Mouse (Mus musculus) kidney, adult 9 months (tissue): Measurements from ENCODE around the gene Gprin2.
A peak's percentile ranks its signal among the peaks of the same experiment; 100 is the strongest.

Experiments used
- DNase-seq: peaks from one replicate; pipeline ENCODE4 v3.0.0; 2022

The Gprin2 gene

DNA sequence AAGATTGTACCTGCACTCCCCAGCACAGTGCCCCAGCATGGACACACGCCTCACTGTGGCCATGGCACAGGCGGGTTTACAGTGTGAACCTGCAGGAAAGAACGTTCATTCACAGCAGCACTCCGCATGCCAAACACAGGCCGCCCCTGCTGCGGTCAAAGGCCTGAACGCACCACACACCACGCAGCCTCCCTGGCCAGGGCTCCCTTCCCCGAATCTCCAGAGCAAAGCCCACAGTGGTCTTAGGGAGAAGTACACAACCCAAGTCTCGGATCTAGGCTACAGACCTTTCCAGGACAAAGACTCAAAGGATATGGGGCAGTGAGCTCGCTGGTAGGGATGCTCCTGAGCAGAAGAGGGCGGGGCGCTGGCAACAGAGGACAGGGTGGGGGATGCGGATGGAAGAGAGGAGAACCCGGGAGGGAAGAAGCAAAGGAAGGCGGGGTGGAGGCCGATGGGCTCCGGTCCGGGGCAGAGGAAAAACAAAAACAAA lies 669 bp downstream of the Gprin2 start:
- DNase-seq, result peak; percentile 20

DNA sequence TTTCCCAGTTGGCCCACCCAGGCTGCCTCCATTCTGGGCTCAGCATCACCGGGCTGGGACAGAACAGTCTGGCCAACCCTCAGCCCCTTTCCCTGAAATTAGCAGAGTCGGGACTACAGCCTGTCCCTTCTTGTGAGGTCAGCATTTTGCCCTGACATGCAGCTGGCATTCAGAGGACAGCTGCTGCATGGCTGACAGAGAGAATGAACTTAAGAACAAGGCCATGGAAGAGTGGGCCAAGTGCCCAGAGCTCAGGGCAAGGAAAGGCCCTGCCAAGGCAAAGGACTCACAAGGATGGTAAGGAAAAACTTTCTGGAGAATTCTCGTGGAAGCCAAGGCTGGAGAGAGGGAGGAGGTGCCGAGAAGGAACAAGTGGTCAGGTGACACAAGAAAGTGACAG lies 4.7 kb downstream of the Gprin2 start:
- DNase-seq, result peak; percentile 20

DNA sequence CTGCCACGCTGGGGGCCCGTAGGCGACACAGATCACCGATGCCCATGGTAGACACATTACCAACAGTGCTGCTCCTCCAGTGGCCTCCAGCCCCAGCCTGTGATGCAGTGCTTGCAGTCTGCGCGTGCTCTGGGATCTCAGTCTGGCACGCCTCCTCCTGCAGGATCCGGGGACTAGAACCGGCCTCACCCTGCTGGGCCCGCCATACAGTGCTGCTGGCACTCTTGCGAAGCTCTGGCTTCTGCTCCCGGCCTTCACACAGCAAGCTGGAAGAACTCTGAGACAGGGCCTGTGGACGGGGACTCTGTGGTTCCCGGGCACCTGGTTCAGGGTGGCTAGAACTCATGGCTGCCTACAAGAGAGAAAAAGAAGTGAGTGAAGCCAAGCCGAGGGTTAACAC lies 6.0 kb downstream of the Gprin2 start:
- no peak for DNase-seq

DNA sequence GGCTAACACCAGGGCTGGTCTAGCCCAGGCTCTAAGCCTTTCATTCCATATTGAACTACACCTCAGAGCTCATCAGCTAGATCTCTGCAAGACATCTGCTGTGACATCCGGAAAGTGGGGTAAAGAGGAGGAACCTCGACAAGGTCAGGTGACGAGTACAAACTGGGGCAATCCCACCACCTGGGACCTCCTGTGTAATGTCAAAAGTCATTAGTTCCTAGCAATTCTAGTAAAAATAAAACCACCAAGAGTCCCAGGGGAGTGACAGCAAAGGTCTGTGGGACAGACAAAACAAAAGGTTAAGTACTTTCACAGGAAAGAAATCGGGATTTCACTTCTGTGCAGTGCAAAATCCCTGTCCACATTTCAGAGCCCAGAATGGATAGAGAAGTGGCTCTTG lies 7.6 kb downstream of the Gprin2 start:
- no peak for DNase-seq

DNA sequence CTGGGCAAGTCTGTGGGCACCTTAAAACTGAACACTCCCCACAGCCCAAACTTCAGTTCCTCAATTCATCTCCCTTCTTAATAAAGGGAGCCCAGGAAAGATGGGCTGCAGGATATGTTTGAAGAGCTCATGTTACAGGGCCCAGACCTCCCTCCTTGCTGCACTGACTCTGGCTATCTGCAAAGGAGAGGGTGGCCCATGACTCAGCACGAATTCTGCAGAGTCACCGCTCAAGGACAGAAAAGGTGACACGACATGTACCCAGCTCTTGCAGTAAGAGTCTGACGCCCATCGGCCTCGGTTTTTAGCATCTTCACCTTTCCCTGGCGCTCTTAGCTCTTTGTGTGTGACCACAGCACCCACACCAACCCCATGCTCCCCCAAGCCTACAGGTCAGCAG lies 11.1 kb downstream of the Gprin2 start:
- DNase-seq, result no peak

DNA sequence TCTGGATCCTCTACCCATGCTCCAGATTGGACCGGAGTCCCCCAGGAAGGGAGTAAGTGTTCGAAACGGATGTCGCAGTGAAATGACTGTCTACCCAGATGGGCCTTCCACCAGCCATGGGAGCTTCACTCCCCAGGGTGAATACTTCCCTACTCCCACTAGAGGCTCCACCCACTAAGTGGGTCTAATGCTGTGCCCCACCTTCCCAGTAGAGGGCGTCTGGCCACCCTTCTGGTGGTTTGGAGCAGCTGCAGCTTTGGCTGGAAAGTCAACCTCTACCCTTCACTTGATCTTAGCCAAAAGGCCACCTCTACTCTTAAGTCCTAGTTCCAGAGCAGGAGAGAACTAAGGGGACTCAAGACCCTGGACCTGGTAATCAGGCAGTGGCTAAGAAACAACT lies 12.8 kb downstream of the Gprin2 start:
- peak; percentile 74 for DNase-seq

DNA sequence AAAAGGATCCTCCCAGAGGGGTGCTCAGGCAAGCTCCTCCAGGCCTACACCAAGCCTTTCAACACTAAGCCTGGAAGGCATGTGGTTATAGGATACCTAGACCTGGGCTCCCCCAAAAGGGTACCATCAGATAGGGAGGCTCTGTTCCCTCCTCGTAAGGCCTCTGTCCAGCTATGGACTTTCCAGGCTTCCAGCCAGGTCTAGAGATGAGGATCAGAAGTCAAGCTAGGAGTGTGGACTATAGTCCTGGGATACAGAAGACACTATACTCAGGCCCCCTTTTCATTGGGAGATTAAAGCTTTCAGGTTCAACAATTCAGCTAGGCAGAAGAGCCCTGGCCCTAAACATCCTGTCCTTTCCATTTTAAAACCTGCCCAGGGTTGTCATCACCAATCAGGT lies 18.4 kb downstream of the Gprin2 start:
- DNase-seq, result peak; percentile 52

DNA sequence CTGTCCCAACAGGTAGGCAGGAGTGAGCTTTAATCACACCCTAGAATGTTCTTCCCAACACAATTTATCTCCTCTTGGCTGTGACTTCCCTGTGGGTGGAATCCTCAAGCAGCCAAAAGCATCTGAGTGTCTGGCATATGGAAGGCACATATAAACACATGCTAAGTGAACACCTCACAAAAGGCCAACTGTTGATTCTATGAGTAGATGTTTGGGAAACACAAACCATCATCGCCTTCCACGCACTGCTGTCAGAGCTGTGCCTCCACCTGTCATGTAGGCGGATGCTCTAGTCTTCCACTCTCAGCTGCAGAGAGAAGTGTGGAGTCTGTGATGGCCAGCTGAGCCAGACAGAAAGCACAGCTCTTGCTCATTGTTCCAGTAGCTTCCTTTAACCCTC lies 22.1 kb downstream of the Gprin2 start:
- no peak for DNase-seq

DNA sequence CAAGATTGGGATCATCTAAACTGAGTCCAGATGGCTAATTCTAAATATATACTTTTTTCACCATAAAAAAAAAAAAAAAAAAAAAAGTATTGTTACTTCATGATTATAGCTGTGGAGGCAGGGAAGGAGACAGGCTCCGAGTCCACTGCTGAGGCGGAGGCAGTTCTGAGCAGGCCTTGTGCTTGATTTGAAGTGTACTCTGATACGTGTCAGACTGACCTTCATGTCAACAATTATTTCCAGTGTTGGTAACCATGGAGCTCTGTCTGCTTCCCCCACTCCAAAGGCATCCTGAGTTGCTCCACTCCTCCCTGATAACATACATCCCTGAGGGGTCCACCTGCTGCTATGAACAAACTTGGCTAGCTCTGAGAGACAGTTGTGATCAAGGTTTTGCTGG lies 30.3 kb downstream of the Gprin2 start:
- DNase-seq, result no peak

DNA sequence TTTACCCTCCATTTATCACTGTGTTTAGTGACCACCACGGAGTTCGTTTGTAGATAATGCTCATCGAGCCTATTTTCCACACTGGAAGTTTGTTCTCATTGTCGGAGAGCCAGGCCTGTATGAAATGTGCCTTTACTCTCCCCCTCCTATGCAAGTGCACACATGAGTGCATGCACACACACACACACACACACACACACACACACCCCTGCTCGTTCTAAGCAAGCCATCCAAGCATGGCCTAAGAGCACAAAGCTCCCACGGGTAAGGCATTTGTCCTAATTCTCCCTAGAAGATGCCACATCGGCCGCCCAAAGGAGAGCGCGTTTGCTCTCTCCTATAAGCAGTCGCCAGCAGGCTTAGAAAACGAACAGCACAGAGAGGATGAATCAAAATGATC lies 45.7 kb downstream of the Gprin2 start:
- DNase-seq, result no peak

DNA sequence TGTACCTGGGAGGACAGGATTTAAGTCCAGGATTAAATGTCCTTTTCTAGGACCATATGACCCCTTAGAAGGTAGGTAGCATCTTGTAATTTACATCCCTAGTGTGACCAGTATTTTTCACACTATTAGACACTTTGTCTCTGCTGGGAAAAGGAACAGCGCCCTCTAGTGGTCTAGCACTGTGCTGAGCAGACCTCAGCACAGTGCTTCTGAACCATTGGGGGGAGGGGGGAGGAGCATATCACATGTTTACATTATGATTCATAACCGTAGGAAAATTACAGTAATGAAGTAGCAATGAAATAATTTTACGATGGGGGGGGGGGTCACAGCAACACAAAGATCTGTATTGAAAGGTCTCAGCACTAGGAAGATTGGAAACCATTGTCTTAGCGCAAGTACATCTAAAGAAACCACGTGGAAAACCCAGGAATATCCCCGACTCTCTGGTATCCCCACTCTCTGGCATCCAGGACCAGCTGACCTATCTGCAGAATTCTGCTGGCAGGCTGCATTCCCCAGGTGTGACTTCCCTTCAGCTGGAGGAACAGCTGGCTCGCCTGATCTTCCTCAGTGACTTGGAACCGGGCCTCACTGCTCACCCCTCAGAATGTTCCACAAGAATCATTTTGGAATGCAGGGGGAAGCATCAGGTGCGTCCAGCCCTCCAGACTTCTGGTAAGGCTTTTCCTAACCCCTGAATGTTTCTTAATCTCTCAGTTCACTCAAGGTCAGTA lies 46.7 kb downstream of the Gprin2 start:
- peak; percentile 37 for DNase-seq

DNA sequence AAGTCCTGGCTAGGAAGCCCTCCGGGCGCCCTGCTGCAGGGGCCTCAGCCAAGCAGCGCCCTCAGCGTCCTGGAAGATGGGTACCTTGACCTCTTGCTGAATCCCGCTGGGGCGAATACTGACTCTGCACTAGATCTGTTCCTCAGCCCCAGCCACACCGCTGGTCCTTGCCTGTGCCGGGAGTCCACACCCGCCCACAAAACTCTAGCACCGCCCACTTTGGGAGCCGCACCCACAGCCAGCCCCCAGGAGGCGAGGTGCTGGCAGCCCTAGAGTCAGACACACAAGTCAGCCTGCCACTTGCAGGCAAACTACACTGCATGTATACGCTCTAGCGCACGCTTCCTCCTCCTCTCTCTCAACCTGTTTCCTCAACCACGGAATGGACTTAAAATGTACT lies 49.1 kb downstream of the Gprin2 start, which contains the start of gene Npy4r:
TSS of gene Npy4r (minus strand) at position 148 of the 400 bp plus-strand sequence.
- peak; percentile 61 for DNase-seq

DNA sequence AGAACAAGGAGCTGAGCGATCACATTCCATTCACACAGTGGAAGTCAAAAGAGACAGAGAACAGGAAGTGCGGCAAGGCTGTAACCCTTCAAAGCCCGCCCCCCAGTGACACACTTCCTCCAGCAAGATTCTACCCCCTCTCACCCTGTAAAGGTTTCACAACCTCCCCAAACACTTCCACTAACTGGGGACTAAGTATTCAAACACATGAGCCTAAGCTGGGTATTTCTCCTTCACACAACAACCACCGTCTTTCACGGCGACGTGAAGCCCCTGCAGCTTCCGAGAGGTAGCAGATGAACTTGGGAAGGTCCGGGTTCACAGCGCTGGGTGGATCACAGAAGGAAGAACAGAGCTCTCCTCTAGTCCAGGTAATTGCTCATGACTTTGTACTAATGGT lies 58.5 kb downstream of the Gprin2 start:
- DNase-seq, result no peak

DNA sequence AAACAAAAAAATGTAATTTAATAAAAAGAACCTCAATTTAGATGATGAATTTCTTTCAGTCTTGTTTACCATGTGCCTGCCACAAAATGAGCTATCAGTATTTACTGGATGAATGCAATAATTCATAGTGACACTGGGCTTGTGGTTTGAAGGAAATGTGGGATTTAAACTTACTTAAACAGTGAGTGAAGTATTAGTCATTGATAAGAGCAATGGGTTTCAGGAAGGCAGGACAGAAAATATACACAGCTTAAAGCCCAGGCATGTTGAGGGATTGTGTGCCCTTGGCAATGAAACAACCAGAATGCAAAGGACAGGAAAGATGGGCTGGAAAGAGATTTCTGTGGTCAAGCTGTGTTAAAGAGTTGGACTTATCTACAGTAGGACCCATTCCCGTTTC lies 59.1 kb downstream of the Gprin2 start:
- no peak for DNase-seq

DNA sequence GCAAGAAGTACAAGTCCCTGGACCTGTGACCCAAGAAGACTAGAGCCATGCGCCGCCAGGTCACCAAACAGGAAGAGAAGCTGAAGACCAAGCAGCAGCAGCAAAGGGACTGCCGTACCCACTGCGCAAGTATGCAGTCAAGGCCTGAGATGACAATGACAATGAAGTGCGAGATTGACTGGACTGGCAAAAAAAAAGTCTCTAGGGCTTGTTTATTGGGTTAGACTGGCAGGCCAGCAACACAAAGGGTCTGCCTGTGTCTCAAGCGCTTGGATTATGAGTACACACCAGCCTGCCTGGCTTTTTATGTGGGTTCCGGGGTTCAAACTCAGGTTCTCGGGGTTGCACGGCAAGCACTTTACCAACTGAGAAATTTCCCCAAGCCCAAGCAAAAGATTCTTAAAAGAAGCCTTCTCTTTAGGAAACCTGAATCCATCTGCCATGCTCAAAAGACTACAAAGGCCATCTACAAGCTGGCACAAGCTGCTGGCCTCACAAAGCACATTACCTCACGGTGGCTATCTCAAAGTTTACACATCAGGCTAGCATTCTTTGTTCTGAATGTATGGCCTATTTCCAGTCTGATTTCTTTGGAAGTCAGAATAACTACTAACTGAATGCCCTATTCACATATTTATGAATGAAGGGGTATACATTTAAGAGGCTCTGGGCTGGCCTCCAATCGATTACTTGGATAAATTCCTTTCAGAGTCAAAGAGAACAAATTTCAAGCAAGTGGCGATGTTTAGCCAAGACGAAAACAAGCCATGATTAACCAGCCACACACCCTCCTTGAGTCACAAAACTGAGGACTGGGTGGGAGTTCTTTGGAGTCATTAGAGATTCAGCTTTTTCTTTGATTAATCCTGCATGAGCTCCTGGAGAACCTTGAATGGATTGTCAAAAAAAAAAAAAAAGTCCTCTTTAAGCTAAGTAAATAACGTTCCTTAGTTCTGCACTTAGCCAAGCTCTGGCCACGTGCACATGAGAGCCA lies 61.5 kb downstream of the Gprin2 start:
- no peak for DNase-seq
